Mouse (Mus musculus) cerebellum, adult 9-10 months (tissue): ENCODE measurements around the gene Rora.

Source experiments
- DNase-seq: peaks from one replicate; pipeline ENCODE4 v3.0.0; 2022

The Rora gene

DNA sequence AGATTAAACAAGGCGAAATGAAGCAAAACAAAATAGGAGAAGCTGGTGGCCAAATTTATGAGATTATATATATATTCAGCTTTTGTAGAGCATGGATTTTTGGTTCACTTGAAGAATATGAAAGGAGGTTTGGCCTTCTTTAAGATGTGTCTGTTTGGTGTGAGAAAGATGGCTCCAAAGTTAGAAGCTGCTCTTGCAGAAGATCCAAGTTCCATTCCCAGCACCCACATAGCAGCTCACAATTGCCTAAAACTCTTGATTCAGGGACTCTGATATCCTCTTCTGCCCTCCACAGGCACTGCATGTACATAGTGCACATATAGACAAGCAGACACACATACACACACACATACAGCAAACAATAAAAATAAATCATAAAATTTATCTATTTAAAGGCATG is 668.4 kb downstream of the Rora start:
- DNase-seq: no peak

DNA sequence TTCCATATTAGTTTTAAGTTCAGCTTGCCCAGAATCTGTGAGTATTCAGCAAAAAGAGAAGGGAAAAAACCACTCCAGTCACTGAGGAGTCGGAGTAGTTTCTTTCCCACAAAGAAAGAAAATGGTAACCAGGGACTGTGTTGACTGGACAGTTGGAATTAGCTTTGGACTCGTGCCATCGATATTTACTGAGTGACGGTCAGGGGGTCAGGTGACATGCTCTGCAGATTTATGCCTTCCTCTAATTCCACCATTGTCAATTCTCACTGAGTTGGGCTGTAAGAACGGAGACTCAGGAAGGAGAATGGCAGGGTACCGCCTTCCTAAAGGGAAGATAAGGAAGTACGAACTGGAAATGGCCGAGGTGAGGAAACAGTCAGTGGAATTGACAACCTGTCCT is 670.2 kb downstream of the Rora start:
- no peak for DNase-seq

DNA sequence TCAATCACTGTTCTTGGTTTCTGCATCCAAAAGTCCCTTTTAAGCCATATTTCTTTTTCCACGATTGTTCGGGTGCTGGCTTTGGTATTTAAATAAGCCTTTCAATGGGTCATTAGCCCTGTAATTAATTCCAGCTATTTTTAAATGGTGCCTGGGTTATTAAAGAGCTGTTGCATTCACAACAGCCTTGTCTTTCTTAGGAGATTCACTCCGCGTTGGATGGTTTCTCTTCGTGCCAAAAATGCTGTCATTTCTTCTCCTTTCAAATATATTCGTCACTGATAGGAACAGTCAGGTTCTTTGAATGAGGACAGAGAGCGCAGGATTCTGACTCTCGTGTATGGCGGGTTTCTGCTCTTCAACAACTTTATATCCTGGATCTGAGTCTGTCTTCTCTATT is 673.5 kb downstream of the Rora start:
- no peak for DNase-seq

DNA sequence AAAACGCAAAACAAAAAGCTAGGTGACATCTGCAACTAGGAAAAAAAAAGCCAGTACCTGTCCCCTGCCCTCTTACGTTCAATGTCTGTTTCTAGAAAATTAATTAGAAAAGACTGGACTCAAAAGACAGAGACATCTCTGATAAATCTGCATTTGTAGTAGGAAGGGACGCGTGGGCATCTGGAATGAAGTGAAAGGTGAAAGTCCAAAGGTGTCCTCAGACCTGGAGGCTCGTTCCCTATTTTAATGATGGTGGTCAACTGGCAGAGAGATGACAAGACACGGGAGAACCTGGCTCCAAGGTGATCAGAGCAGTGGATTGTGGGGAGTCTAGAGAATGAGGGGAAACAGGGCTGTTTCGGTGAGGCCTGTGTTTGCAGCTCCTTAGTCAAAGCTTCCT is 674.0 kb downstream of the Rora start:
- no peak for DNase-seq

DNA sequence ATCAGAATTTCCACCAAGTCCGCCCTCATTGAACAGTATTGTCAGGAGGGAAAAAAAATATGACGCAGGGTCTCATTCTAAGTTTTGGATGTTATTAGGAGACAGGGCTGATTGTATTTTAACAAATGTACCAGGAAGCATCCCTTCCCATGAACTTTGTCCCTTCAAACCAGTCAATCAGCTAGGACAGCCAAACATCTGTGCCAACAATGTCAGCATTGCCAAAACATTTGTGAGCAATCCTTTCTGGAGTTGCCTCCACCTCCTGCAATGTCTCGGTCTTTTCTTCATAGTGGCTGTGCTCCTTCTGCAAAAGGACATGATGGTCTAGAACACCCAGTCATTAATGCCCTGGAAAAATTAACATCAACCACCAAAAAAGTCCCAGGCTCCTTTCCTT is 678.2 kb downstream of the Rora start:
- DNase-seq: no peak

DNA sequence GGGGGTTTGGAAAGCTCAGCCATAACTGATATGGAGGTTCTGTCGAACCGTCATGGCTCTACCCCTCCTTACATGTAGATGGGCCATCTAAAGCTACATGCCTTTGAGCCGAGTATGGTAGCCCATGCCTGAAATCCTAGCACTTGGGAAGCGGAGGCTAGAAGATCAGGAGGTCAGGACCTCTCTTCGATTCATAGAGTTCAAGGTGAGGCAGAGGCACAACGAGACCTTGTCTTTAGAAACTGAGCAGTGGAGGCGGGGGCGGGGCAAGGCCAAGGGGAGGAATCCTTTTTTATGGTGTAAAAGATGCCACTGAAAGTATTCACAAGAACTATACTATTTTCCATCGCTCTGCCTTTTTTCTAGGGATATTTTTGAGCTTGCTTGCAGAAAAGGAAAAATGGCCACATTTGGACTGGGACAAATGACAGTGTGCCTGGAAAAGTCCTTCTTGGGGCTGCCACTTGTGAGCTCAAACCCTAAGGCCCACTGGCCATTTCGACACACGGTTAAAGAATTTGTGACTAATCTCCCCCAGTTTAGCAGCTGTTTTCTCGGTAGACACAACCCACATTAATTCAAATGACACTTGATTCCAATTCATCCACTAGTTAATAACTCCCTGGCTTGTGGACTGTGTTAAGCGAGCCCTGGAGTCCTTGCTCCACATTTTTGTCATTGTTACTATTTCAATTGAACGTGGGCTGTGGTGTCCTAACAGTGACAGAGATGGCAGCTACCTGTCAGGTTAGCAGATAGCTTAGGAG is 679.4 kb downstream of the Rora start:
- no peak for DNase-seq

DNA sequence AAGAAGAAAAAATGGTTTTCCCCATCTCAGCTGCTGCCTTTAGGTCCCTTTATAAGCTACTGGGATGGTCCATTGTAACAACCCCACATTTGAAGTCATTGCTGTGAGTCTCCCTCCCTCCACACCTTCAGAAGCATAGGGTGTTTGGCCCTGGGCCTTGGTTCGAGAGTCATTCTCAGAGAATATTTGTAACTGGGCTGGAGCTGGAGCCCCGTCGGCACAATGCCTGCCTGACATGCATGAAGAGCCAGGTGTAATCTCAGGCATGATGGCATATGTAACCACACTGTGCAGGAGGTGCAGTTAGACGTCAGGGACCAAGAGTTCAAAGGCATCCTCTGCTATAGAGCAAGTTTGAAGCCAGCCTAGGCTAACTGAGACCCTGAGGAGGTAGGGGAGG is 680.1 kb downstream of the Rora start:
- no peak for DNase-seq

DNA sequence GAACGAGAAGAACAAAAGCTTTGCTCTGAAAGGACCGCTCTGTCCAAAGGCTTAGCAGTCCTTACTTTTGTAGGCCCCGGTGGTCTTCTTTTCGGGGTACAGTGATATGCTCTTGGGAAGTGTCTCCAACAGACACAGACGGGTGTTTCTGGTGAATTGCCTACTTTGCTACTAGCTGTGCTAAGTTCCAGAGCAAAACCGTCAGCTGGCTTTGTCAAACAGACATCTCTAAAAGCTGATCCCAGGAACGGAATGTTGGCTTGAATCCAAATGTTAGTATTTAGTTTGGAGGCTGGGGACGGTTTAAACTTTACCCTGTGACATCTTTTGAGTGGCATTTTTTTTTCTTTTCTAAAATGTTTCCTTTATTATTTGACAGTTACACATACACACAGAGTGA is 680.5 kb downstream of the Rora start:
- no peak for DNase-seq

DNA sequence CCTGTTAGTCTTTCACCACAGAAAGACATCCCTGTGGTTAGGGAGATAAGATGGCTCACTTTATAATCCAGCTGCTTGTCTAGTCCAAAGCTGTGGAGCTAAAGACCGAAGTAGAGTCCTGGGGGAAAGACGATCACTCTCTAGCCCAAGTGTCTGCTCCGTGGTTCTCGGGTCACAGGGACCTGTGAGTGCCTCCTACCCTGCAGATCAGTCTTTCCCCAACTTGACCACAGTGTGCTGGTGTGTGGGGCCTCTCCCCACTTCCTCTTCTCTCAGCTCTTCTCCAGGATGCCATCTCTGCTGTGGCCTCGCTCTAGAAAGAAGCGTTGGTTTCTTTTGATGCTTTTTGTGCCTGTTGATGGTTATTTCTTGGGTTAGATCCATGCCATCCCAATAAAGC is 682.5 kb downstream of the Rora start:
- DNase-seq: no peak

DNA sequence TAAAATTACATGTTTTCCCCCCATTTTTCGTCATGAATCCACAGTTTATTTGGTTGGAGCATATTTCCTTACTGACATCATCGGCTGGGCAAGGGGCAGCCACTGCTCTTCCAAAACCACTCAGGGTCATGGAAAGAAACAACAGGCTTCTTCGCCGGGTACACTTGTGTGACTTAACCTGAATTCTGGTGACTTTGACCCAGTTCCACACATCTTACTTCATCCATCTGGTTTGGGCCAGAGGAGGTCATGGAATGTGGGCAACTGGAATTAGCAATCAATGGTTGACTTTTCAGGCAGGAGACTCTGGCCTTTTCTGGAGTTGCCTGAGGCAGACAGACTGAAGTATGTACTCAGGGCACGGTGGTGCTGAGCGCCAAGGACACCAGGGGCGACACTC is 685.6 kb downstream of the Rora start:
- no peak for DNase-seq

DNA sequence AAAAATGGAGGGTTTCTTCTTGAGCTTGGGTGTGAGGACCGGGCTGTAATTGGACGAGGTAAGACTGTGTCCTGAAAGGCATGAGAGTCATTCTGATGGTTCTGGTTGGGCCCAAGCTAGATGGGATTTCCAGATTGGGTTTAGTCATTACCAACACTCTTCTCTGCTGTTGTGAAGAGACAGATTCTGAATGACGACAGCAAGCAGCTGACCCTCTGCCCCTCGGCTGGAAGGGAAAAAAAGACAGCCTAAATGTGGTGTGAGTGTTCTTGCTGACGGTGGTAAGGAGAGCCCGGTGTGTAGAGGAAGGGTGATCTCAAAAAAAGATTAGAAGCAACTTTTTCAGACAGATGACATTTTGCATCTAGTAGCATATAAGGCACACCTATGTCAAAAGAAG is 686.2 kb downstream of the Rora start:
- DNase-seq: no peak

DNA sequence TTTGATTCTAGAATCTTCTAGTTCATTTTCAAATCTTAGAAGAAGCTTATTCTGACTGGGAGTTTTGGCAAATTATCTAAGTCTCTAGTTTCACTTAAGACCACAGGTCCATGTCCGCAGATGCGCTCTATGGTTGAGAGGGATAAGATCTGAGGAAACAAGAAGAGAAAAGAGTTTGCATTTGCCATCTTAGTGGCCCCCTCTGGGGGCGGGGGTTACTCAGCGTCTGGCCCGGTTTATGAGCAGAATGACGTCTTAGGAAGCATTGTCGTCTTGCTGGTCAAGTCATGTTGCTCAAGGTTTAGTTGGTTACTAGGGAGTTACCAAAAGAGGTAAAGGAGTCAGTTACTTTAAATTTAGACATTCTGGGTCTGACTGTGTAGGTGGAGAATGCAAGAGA is 686.8 kb downstream of the Rora start:
- DNase-seq: no peak

DNA sequence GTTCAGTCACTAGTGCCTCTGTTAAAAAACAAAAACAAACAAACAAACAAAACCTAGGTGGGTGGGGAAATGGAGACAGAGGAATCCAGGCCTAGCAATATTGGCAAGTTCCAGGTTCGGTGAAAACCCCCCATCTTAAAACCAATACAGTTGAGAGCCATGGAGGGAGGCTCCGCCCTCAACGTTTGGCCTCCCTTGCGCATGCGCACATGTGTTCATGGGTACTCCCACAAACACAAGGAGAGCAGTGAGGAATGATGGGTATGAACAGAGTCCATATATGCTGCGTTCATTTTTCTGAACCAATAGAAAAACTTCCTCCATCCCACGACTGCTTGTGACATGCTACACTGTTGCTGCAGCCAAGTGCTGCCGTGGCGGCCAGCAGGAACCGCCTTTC is 690.3 kb downstream of the Rora start:
- no peak for DNase-seq

DNA sequence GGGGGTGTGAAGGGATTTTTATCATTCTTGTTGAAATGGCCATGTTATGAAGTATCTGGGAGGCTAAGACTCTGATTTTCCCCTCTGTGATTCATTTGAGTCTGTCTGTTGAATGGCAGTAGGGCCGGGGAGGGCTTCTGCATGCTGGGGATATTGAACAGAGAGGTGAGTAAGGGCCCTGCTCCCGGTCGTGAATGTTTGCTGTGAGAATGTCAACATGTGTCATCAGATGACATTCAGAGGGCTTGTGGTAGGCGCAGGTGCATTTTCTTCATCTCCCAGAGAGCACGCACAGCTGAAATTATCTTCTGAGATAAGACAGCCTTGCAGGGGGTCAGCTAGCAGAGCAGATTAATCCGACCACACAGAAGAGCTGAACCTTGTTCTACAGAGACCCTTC is 692.0 kb downstream of the Rora start:
- DNase-seq: no peak

DNA sequence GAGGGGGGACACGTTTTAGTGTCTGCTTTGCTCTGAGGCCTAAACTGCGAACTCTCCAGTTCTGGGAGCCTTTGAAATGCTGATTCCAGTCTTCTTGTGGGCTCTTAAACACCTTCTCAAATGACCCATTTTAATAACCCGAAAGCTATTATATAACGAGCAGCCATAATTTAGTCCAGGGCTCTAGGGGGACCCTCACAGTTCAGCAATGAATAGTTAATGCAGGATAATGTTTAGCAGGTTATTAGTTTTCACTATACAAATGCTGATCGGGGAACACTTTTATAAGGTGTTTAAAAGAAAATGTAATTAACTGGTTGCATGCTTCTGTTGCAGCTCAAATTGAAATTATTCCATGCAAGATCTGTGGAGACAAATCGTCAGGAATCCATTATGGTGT is 694.2 kb downstream of the Rora start:
- DNase-seq: no peak

DNA sequence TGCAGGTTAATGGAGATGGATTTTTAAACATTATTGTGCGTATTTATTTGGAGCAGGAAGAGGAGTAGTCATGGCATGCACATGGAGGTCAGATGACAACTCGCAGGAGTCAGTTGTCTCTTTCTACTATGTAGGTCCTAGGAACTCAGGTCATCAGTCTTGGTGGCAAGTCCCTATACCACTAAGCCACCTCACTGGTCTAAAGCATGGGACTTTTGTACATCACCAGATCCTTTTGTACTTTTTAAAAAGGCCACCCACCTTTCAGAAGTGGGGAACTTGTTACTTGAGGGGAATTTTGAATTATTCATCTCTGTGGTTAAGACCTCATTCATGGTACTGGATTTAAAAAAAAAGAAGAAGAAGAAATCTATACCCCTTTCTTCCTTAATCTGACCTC is 696.0 kb downstream of the Rora start:
- no peak for DNase-seq

DNA sequence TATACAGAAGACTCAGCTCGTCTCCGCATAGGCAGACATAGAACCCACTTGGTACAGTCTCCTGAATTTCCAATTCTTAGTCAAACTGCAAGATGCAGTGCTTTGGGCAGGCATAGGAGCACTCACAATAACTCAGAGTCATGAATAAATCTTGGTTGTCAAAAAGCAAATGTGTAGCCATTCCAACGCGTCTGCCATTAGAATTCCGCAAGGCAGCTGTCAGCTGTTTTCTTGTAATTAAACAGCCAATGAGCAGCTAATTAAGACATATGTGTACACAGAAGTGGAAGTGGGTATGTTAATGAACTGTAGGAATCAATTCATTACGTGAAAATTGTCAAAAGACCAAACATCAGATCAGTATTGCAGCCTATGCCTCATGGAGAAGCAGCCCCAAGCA is 700.6 kb downstream of the Rora start:
- no peak for DNase-seq

DNA sequence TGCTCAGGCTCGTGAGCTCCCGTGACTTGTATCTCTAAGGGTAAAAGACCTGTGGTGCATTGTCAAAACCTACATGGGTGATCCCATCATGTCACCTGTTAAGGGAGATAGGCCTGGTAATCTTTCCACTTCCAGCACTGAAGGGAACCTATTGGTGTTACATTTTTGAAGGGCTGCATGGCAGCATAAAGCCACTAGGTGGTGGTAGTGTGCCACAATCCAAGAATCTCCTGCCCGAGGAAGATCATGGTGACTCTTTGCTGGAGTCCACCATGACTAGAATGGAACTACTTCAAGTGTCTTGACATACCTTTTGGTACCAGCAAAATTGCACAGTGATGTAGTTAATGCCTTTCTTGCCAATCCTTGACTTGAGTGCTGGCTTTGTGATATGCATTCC is 704.2 kb downstream of the Rora start:
- peak; percentile 65 for DNase-seq

DNA sequence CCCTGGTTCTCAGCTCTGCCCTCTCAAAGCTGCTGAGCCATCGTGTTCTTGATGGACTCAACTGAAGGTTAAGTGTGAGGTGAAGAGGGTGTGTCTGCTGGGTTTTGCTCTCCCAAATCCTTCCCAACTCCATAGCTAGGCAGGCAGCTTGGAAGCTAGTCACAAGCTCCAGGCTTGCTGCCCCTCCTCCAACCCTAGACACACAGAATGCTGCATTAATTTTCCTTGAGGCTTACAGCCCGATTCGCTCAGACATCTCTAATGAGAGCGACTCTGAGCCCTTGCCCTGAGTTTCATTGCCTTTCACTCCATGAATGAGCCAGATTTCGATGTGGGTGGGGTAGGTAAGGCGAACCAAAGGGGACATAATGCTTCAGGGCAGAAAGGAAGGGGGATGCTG is 705.2 kb downstream of the Rora start:
- no peak for DNase-seq

DNA sequence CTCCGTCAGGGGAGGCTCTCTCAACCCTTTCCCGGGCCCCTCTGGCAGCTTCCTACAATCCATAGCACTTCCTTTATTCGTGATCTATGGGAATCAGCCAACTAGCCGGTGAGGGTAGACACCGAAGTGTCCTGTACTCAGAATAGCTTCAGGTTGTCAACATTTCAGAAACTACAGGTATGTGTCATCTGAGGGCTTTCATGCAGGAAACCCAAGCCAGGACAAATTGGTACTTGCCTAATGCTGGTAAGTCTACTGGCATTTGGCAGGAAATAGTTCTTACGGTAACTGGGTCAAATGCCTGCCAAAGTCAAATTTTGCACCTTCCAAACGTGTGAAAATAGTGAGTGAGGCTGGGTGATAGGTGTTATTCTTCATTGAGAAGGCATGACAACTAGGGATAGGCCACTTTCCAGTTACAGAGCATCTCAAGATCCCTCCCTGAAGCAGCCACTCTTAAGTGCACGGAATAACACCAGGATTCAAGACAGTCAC is 708.4 kb downstream of the Rora start:
- DNase-seq: no peak

DNA sequence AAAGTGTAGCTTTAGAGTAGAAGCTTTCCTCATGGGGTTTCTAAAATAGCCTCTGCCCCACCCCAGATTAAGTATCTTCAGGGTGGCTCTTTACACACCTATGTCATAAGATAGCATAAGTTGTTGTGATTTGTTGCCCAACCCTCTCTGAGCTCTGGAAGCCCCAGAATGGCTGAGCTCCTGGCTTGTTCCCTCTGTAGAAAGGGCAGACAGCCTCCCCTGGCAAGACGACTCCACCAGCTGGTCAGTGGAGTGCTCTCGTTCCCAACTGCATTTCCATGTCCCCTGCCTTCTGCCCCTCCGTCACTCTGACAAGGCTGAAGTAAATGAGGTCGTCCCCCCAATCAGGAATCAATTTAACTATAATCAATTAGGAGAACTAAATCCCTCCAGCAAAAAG is 709.2 kb downstream of the Rora start:
- DNase-seq: no peak

DNA sequence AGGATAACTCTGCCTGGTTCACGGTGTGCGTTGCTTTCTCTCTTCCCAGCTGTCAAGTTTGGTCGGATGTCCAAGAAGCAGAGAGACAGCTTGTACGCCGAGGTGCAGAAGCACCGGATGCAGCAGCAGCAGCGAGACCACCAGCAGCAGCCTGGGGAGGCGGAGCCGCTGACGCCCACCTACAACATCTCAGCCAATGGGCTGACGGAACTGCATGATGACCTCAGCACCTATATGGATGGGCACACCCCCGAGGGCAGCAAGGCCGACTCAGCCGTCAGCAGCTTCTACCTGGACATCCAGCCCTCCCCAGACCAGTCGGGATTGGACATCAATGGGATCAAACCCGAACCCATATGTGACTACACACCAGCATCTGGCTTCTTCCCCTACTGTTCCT is 710.5 kb downstream of the Rora start:
- DNase-seq: no peak

DNA sequence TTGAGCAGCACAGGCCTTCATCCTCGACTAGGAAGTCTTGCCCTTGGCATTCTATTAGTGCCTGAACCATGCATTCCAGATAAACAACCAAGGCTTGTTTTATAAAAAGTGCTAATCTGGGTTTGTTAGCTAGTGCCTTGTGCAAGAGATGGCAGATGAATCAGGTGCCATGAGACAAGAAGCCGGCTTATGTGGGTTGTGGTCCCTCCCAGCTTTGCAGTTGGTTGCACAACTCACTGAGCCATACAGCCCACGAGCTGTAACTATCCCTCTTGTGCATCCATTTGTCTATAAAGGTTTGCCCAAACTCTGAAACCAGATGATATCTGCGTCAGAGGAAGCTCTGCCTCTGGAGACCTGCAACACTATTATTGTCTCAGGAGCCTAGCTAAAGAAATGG is 713.5 kb downstream of the Rora start:
- no peak for DNase-seq

DNA sequence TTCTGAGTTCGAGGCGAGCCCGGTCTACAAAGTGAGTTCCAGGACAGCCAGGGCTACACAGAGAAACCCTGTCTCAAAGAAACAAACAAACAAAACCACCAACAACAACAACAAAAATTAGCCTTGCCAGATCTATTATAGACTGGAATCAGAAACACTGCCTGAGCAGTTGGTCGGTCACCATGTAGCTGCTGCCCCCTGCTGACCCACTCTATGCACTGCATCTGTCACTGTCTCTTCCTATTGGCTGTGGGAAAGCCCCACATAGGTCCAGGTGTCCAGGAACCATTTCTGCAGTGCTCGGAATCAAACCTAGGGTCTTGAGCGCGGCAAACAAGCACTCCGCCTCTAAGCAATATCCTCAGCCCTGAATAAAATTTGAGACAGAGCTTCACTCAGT is 714.5 kb downstream of the Rora start:
- DNase-seq: peak; percentile 86

DNA sequence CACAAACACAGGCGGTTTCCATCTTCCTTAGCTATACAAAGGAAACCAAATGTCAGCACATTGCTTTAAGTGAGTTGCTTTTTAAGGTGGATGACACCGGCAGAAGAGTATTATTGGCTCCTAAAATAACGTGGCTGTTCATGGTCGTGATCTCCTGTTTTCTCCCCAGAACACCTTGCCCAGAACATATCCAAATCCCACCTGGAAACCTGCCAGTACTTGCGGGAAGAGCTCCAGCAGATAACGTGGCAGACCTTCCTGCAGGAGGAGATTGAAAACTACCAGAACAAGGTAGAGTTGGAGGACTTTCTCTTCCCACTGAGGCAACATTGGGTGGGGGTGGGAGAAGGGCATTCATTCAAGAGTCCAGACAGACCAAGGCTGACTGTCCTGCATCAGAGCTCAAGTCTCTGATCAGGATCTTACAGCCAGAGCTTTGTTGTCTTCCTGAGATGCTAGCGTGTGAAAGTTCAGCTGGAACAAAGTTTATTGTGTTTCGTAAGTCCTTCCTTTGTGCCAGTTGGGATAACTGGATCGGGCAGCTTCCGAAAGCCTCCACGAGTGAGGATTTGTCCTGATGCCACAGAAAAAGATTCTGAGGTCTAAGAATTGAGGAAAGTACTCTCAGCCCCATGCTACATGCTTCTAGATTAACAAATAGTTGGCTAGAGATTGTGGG is 717.6 kb downstream of the Rora start:
- peak; percentile 57 for DNase-seq
